Mouse (Mus musculus) kidney, embryonic 15.5 days (tissue): ENCODE data around the gene Tacr1. TPM values are rescaled to one million over a fixed set of nuclear protein-coding genes. Genes with fewer than 3 reads are reported as not detected.

ENCODE experiments used
- ATAC-seq: fragments of 200-750 bp; cut with Nextera tagmentation; replicated peaks from 2 replicates; pipeline ENCODE4 v1.8.0; 2017; ENCODE audit warnings: moderate TSS enrichment; ENCODE audit not compliant: low FRiP score
- H3K27ac ChIP-seq: fragments of 300-500 bp; sonication (generic); 2 replicates; pipeline ENCODE4 v1.5.1; 2015; ENCODE audit warnings: mild to moderate bottlenecking, inconsistent platforms
- H3K27me3 ChIP-seq: fragments of 300-500 bp; sonication (generic); 2 replicates; pipeline ENCODE4 v1.6.1; 2015; ENCODE audit warnings: inconsistent platforms
- H3K36me3 ChIP-seq: fragments of 300-500 bp; sonication (generic); 2 replicates; pipeline ENCODE4 v1.6.1; 2015; ENCODE audit warnings: inconsistent platforms
- H3K4me1 ChIP-seq: fragments of 300-500 bp; sonication (generic); 2 replicates; pipeline ENCODE4 v1.6.1; 2015; ENCODE audit warnings: inconsistent platforms
- H3K4me2 ChIP-seq: fragments of 300-500 bp; sonication (generic); 2 replicates; pipeline ENCODE4 v1.6.1; 2015; ENCODE audit warnings: moderate library complexity, mild to moderate bottlenecking, inconsistent platforms
- H3K4me3 ChIP-seq: fragments of 300-500 bp; sonication (generic); replicated peaks from 2 replicates; pipeline ENCODE4 v1.5.1; 2015; ENCODE audit warnings: mild to moderate bottlenecking, inconsistent platforms
- H3K9ac ChIP-seq: fragments of 300-500 bp; sonication (generic); 2 replicates; pipeline ENCODE4 v1.6.1; 2015; ENCODE audit warnings: mild to moderate bottlenecking, inconsistent platforms
- H3K9me3 ChIP-seq: fragments of 300-500 bp; sonication (generic); replicated peaks from 2 replicates; pipeline ENCODE4 v1.6.1; 2016; ENCODE audit warnings: inconsistent platforms
- WGBS: fragments of 180-500 bp; shearing (Covaris S2); methylation state at CpG from one replicate; pipeline ENCODE4 v1.1.7; 2015; ENCODE audit warnings: mixed read lengths; 5-methylcytosine and 5-hydroxymethylcytosine counted together
- polyA plus RNA-seq: library from polyadenylated mRNA; unstranded; fragments of >200 nt; fragmentation: Nextera tagmentation; extraction: Ambion mirVana; gene quantifications from 2 replicates; pipeline ENCODE4 v1.2.1, GENCODE M21; 2015

Tacr1 gene
- polyA plus RNA-seq, 1 experiment from 2014 or later, result 0.17 TPM

DNA sequence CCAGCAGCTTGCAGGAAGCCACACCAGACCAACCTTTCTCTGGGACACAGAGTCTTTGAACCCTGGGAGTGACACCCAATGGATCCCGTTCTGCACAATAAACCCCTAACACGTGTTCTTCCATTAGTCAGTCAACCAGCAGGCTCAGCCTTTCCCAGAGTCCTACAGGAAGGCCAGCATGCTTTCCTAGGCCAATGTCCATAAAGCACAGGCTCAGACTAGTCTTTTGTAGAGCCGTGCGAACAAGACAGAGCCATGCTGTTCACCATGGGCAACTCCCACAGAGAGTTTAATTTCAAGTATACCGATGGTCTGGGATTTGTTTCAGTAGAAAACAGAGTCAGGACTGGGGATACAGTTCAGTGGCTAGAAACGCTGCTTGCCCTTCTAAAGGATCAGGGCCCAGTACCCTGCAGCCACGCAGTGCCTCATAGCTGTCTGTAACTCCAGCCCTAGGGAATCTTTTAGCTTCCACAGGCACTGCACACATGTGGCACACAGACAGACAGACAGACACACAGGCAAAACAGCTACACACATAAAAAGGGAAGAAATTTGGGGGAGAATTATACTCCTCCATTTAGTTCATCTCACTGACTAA, 55.1 kb downstream of the Tacr1 start:
- Histone ChIP-seq H3K9me3 (no peaks in the 10 kb centered on the region), H3K27me3 (no peaks in the 10 kb centered on the region; the same call in 1 of the 2 replicates), H3K9ac (no peak overlapping the region), H3K4me1 (no peaks in the 10 kb centered on the region), H3K27ac (no peak overlapping the region), H3K4me3 (no peak overlapping the region), H3K36me3 (no peaks in the 10 kb centered on the region), H3K4me2 (no peak overlapping the region)
- WGBS, result 45% methylated on average over 7 of the region's 7 CpGs
- ATAC-seq, result peak; percentile 76

DNA sequence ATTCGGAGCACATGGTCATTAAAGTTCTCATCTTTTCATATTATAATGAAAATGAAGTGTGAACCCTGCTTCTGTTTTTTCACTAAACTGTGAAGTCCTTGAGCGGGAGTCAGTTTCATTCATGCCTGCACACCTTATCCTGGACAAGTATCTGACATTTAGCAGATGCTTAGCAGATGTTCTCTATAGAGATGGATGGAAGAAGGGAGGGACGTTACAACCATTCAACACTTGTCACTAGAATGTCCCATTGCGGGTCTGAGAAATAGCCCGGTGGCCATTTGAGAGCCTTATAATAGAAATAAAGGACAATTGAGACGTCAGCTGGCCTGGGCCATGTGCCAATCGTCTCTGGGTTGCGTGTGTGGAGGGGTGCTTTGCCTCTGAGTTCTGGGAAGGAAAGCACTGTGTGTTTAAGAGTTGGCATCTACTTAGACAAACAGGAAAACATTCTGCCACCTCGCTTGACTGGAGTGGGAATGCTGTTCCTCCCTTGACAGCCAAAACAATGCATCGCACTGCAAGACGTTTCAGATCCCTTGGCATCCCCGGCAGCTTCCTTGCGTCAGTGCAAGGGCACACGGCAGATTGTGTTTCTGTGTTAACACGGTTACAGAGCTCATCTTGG, 56.7 kb downstream of the Tacr1 start:
- H3K9me3 ChIP-seq, result no peaks in the 10 kb centered on the region
- no peak overlapping the region for H3K27ac ChIP-seq
- WGBS, result 66% methylated on average over 15 of the region's 15 CpGs
- H3K27me3 ChIP-seq, result no peaks in the 10 kb centered on the region; the same call in 1 of the 2 replicates
- H3K4me3 ChIP-seq, result no peak overlapping the region
- H3K4me2 ChIP-seq, result no peak overlapping the region
- no peaks in the 10 kb centered on the region for H3K4me1 ChIP-seq
- ATAC-seq, result no peak
- no peak overlapping the region for H3K9ac ChIP-seq
- no peaks in the 10 kb centered on the region for H3K36me3 ChIP-seq

DNA sequence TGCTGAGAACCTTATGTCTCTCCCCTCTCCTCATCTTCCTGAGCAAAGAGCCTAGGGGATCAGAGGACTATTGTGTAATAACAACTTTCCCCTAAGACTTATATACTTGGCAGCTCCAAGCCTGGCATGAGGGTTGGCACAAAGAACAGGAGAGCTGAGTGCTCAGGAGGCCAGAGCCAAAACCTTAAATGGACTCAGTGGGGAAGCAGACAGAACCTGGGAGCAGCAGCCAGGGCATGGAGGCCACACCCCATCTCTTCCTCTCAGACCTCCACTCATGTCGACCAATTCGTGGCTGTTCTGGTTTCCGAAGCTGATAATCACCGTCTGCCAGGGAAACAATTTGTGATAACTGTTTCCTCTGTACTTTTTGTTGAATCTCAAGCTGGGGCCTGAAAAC, 61.0 kb downstream of the Tacr1 start:
- no peak overlapping the region for H3K27ac ChIP-seq
- H3K4me2 ChIP-seq, result no peak overlapping the region
- no peak overlapping the region for H3K4me3 ChIP-seq
- no peaks in the 10 kb centered on the region for H3K36me3 ChIP-seq
- no peaks in the 10 kb centered on the region for H3K27me3 ChIP-seq
- 70% methylated on average over 4 of the region's 4 CpGs for WGBS
- H3K9ac ChIP-seq, result no peak overlapping the region
- ATAC-seq, result no peak
- H3K9me3 ChIP-seq, result no peaks in the 10 kb centered on the region
- H3K4me1 ChIP-seq, result no peaks in the 10 kb centered on the region

DNA sequence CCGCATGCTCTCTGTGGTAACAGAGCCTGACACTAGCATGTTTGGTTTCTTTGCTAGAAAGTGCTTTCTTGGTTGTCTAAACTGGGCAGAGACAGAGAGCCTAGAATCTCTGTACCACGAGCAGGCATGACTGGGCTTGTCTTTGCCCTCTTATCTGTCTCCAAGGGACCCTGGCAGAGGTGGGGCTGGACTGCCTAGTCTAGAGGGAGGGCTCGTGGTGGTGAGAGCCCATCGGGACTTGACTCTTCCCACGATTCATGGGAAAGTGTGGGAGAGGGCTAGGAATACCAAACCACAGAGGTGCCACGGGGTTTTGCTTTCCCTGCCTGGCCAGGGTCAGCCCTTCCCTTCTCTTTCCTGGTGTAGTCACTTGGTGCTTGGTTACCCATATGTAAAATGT, 72.3 kb downstream of the Tacr1 start:
- H3K36me3 ChIP-seq, result no peaks in the 10 kb centered on the region
- H3K4me3 ChIP-seq, result no peak overlapping the region
- ATAC-seq, result peak; percentile 76
- no peak overlapping the region for H3K27ac ChIP-seq
- no peaks in the 10 kb centered on the region for H3K9me3 ChIP-seq
- no peak overlapping the region for H3K9ac ChIP-seq
- no peak overlapping the region for H3K4me2 ChIP-seq
- H3K27me3 ChIP-seq, result no peaks in the 10 kb centered on the region
- H3K4me1 ChIP-seq, result 0 out of 2 replicates have a peak, but pooled peaks cover 3% of the 10 kb centered on the region
- WGBS, result 45% methylated on average over 6 of the region's 6 CpGs

DNA sequence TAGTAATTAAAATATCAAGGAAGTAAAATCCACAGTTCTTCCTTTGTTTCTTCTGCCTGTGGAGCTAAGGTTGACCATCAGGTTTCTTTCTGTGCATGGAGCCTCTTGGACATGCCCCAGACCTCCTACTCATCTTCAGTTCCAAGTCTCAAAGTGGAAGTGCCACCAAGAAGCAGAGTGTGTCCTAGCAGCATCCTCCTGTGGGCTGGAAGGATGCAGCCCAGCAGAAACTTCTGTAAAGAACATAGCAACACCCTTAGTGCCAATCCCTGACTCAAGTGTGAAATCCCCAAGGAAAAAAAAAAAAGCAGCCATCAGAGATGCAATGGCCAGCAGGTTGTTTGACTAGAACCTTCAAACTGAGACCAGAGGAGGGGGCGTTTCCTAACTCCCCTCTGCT, 81.7 kb downstream of the Tacr1 start:
- H3K4me1 ChIP-seq, result no peaks in the 10 kb centered on the region
- 57% methylated on average over 1 of the region's 1 CpGs for WGBS
- H3K36me3 ChIP-seq, result no peaks in the 10 kb centered on the region
- H3K4me3 ChIP-seq, result no peak overlapping the region
- H3K27me3 ChIP-seq, result no peaks in the 10 kb centered on the region; the same call in 1 of the 2 replicates
- H3K4me2 ChIP-seq, result no peak overlapping the region
- H3K27ac ChIP-seq, result no peak overlapping the region
- ATAC-seq, result no peak
- H3K9ac ChIP-seq, result no peak overlapping the region
- no peaks in the 10 kb centered on the region for H3K9me3 ChIP-seq

DNA sequence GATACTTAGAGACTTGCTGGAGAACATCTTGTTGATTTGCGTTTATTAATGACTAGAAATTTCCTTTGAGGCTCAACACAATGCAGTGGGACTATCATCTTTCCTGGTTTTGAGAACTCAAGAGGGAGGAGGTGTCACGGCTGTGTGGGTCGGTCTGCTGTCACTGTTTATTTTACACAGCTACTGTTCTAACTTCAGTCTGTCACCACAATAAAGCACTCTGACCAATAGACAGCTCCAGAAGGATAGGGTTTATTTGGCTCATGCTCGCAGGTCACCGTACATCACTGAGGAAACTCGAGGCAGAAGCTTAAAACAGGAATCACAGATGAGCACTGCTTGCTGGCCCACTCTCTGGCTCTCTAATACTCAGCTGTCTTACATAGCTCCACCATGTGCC, 92.3 kb downstream of the Tacr1 start:
- Histone ChIP-seq H3K9ac (no peak overlapping the region), H3K4me3 (no peak overlapping the region), H3K9me3 (no peaks in the 10 kb centered on the region), H3K4me2 (no peak overlapping the region), H3K27ac (no peak overlapping the region), H3K36me3 (no peaks in the 10 kb centered on the region), H3K4me1 (no peaks in the 10 kb centered on the region), H3K27me3 (peaks cover 5% of the 10 kb centered on the region; the same call in 1 of the 2 replicates)
- 26% methylated on average over 6 of the region's 6 CpGs for WGBS
- peak; percentile 60; the same call in 1 of the 2 replicates for ATAC-seq

DNA sequence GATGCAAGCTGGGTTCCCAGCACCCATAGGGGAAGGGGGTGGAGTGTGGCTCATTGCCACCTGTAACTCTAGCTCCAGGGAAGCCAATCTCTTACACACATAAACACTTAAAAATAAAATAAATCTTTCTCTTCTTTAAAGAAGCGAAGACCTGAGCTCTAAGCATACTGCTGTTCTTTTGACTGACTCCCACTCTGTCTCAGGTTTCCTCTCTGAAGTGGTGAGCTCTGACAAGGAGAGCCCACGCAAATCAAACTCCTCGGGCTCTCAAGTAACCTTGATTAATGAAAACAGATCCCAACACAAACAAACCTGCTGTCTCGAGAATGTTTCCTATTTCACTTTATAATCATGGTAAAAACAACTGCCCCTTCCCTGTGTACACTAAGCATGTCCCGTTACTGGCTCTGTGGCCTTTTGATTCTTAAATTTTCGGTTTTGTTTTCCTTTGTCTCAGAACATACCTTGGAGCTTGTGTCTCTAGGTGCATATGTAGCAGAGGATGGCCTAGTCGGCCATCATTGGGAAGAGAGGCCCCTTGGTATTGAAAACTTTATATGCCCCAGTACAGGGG, 108.8 kb downstream of the Tacr1 start:
- Histone ChIP-seq H3K27ac (no peak overlapping the region), H3K27me3 (no peaks in the 10 kb centered on the region), H3K4me3 (no peak overlapping the region), H3K4me2 (no peak overlapping the region), H3K9me3 (no peaks in the 10 kb centered on the region), H3K36me3 (no peaks in the 10 kb centered on the region), H3K9ac (no peak overlapping the region), H3K4me1 (no peaks in the 10 kb centered on the region)
- WGBS, result 28% methylated on average over 7 of the region's 7 CpGs
- ATAC-seq, result peak; percentile 85

DNA sequence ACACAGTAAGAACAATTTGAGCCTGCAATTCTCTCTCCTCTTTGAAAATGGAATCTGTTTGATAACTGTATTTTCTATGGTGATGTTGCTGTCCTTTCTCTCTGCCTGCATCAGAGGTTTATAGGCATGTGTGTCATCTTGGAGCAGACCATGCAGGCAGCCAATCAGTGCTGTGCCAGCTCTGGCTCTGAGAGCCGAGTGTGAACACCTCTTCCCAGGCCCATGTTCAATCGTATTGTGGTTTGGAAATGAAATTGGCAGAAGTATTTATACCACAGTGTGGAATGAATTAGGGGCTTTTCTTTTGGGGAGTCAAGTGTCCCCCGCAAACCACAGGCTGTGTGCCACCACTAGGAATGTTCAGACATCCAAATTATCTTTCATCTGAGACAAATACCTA, 117.5 kb downstream of the Tacr1 start:
- H3K9me3 ChIP-seq, result no peaks in the 10 kb centered on the region
- no peaks in the 10 kb centered on the region for H3K4me1 ChIP-seq
- WGBS, result 76% methylated on average over 3 of the region's 3 CpGs
- H3K36me3 ChIP-seq, result no peaks in the 10 kb centered on the region
- ATAC-seq, result no peak
- no peak overlapping the region for H3K9ac ChIP-seq
- H3K27me3 ChIP-seq, result no peaks in the 10 kb centered on the region; the same call in 1 of the 2 replicates
- no peak overlapping the region for H3K4me2 ChIP-seq
- no peak overlapping the region for H3K4me3 ChIP-seq
- no peak overlapping the region for H3K27ac ChIP-seq

DNA sequence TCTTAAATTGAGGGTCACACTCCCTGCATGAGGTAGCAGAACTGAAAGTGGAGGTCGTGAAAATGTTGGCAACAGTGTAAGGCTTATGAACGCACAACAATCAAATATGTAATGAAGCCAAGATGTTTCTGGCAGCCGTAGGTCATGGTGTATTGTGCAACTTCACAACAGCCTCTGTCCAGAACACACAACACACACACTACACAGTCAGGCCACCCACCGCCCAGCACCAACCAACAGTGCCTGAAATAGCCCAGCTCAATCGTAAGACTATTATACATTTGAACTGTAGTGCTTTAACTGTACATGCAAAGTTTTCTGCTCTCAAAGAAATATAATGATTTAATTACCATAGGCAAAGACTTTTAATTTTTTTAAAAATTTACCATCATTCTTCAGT, 120.4 kb downstream of the Tacr1 start:
- Histone ChIP-seq H3K4me1 (no peaks in the 10 kb centered on the region), H3K27me3 (no peaks in the 10 kb centered on the region; the same call in 1 of the 2 replicates), H3K9ac (no peak overlapping the region), H3K4me3 (no peak overlapping the region), H3K4me2 (no peak overlapping the region), H3K9me3 (no peaks in the 10 kb centered on the region), H3K27ac (no peak overlapping the region), H3K36me3 (no peaks in the 10 kb centered on the region)
- no peak for ATAC-seq
- 85% methylated on average over 5 of the region's 5 CpGs for WGBS

DNA sequence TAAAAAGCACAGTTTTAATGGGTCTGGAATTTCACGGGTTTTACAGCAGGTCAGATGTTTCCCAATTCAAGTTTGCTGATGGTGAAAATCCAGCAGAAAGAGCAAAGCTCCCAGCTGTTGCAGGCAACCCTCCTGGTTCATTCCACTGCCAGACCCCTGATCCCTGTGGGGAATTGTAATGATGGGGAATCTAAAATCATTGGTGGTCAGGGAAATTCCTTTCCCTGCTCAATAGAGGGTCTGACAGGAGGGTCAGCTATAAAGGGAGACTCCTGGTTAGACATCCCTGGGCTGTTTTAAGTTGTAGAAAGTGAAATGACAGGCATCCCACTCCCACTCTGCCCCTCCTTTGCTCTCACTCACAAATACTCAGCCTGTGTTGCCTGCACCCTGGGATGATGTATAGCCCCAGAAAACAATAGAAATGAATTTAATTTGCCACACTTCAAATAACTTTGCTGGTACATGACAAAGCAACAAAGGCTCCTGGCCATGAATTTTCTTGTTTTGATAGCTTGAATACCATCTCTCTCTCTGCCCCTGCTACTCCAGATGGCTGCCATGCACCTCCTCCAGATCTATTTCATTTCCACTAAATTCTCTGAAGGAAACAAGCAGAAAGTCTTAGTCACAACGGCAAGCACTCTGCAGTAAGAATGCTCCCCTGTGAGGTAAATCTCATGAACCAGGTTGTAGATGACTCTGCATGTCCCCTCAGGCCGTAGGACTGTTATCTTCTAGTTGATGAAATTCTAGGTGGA, 123.2 kb downstream of the Tacr1 start:
- no peak overlapping the region for H3K9ac ChIP-seq
- no peak overlapping the region for H3K4me2 ChIP-seq
- H3K27me3 ChIP-seq, result no peaks in the 10 kb centered on the region
- no peak overlapping the region for H3K4me3 ChIP-seq
- no peaks in the 10 kb centered on the region for H3K4me1 ChIP-seq
- no peak overlapping the region for H3K27ac ChIP-seq
- no peaks in the 10 kb centered on the region for H3K36me3 ChIP-seq
- 26% methylated on average over 3 of the region's 3 CpGs for WGBS
- 0 out of 2 replicates have a peak, but pooled peaks have one; percentile 45 for ATAC-seq
- H3K9me3 ChIP-seq, result no peaks in the 10 kb centered on the region

DNA sequence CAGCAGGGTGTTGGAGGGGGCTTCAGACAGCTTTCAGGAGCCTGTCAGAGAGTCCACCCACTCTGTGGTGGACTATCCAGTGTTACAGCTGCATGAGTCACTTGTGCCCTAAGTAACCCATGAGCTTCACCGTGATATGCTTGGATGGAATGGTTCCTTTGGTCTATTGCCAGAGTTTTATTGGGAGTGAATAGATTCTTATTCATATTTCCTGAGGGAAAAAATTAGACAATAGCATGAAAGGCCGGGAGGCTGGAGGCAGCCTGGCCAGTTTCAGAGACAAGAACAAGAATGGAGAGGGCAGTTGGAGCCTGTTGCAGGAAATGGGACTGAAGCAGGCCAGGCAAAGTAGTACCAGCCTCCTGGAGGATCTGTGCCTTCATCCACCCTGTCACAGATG, 126.5 kb downstream of the Tacr1 start:
- ATAC-seq, result no peak
- Histone ChIP-seq H3K27me3 (no peaks in the 10 kb centered on the region), H3K4me3 (no peak overlapping the region), H3K36me3 (no peaks in the 10 kb centered on the region), H3K27ac (no peak overlapping the region), H3K9ac (no peak overlapping the region), H3K4me2 (no peak overlapping the region), H3K9me3 (no peaks in the 10 kb centered on the region), H3K4me1 (no peaks in the 10 kb centered on the region)
- WGBS, result 71% methylated on average over 2 of the region's 2 CpGs

DNA sequence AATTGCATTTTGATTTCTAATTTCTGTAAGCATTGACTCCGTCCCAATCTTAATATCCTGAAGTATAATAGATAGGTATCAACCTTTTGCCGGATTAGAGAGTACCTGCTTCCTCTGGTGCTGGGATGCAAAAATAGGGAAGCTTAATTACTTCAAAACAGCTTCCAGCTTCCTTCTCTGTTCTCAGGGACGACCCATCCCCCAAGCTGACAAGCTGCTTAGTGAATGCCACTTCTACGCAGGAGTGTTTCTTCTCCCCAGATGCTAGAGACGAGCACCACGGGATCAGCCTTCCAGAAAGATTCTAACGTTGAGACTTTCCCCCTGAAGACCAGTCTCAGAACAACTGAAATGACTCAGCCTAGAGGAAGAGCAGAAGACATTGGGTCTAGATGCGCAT, 134.5 kb downstream of the Tacr1 start:
- 56% methylated on average over 8 of the region's 8 CpGs for WGBS
- no peak for ATAC-seq
- H3K36me3 ChIP-seq, result no peaks in the 10 kb centered on the region

More for the DNA sequence above, 134.5 kb downstream of the Tacr1 start:
- H3K9me3 ChIP-seq, result no peaks in the 10 kb centered on the region
- H3K9ac ChIP-seq, result no peak overlapping the region
- no peak overlapping the region for H3K4me3 ChIP-seq
- H3K27ac ChIP-seq, result no peak overlapping the region
- H3K4me1 ChIP-seq, result no peaks in the 10 kb centered on the region
- H3K27me3 ChIP-seq, result peaks cover 4% of the 10 kb centered on the region; the same call in 1 of the 2 replicates
- H3K4me2 ChIP-seq, result no peak overlapping the region
